Mouse (Mus musculus) CH12.LX (cell line): Measurements from ENCODE around the gene Rnf169.

Experiments
- CTCF ChIP-seq, 2 experiments: IDR thresholded peaks in 1 of 2; conservative IDR thresholded peaks in 1 of 2; 2 replicates each; pipeline ENCODE4 v1.5.1; 2011 to 2012; ENCODE audit warnings: low read depth in 2 of 2, low read length in 2 of 2, improper control_type of control experiment in 1 of 2, inconsistent platforms in 1 of 2, mild to moderate bottlenecking in 1 of 2, moderate library complexity in 1 of 2
- EP300 ChIP-seq: IDR thresholded peaks from 2 replicates; pipeline ENCODE4 v1.6.1; 2011; ENCODE audit warnings: low read length, improper control_type of control experiment
- GABPA ChIP-seq: IDR thresholded peaks from 2 replicates; pipeline ENCODE4 v1.6.1; 2012; ENCODE audit warnings: low read depth, low read length, improper control_type of control experiment, inconsistent platforms; ENCODE audit not compliant: insufficient replicate concordance
- MAX ChIP-seq: IDR thresholded peaks from 2 replicates; pipeline ENCODE4 v1.6.1; 2011; ENCODE audit warnings: low read length, improper control_type of control experiment
- NELFE ChIP-seq: IDR thresholded peaks from 2 replicates; pipeline ENCODE4 v1.6.1; 2011; ENCODE audit warnings: low read depth, low read length, improper control_type of control experiment
- NRF1 ChIP-seq: IDR thresholded peaks from 2 replicates; pipeline ENCODE4 v1.6.1; 2014; ENCODE audit warnings: low read depth, mild to moderate bottlenecking, inconsistent platforms, low read length, improper control_type of control experiment, moderate library complexity
- PAX5 ChIP-seq: IDR thresholded peaks from 2 replicates; pipeline ENCODE4 v1.6.1; 2012; ENCODE audit warnings: low read length, inconsistent platforms, mixed read lengths
- POLR2A ChIP-seq: IDR thresholded peaks from 2 replicates; pipeline ENCODE4 v1.6.1; 2011; ENCODE audit warnings: low read depth, mild to moderate bottlenecking, improper control_type of control experiment, low read length
- RAD21 ChIP-seq: IDR thresholded peaks from 2 replicates; pipeline ENCODE4 v1.6.1; 2011; ENCODE audit warnings: low read depth, mild to moderate bottlenecking, low read length, improper control_type of control experiment, moderate library complexity
- TBP ChIP-seq: conservative IDR thresholded peaks from 2 replicates; pipeline ENCODE4 v1.6.1; 2011; ENCODE audit warnings: low read depth, low read length, improper control_type of control experiment
- USF2 ChIP-seq: conservative IDR thresholded peaks from 2 replicates; pipeline ENCODE4 v1.6.1; 2011; ENCODE audit warnings: low read depth, low read length, improper control_type of control experiment
- ZNF384 ChIP-seq: IDR thresholded peaks from 2 replicates; pipeline ENCODE4 v1.6.1; 2012; ENCODE audit warnings: low read depth, low read length, improper control_type of control experiment, inconsistent platforms

DNA sequence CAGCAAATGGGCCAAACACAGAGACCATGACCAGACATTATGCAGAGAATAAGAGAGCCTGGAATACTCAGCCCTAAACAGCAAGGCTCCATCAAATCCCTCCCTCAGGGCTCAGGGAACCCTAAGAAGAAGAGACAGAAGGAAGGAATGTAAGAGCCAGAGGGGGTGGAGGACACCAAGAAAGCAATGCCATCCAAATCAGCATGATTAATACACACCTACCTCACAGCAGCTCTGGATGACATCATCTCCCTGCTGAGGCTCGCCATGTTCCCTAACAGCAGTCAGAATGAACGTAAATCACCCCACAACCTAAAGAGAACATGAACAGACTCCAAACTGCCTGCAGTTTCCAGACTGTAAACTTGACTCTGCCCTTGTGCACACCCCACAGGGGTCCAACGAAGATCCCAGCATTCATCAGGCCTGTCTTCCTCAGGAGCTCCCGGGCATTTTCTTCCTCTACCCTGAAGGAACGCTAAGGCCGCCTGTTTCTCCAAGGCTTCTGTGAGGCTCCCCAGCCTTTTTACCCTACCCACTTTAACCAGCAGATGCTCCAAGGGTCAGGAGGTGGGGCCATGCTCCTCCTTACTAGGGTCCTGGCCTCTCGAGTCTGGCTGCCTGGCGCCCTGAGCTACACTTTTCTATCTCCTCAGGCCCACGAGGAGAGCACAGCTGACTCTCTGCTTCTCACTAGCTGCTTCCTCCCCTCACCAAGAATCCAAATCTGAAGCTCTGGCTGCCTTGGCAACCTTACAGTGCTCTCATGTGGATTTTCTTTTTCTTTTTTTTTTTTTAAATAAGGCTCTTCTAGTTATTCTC, 15.0 kb downstream of the Rnf169 start:
- TF ChIP-seq NRF1 (no peak), GABPA (no peak), POLR2A (no peak), CTCF (conservative IDR thresholded peaks at IDR 0.05 in 1 of 2, IDR thresholded peaks at IDR 0.05 in 1 of 2; ENCODE audit: low read depth in 2 of 2, low read length in 2 of 2) (no peak), TBP (no peak), MAX (no peak), EP300 (no peak), RAD21 (no peak), USF2 (no peak), PAX5 (no peak), ZNF384 (no peak), NELFE (no peak)
